In the genomic region with DNA sequence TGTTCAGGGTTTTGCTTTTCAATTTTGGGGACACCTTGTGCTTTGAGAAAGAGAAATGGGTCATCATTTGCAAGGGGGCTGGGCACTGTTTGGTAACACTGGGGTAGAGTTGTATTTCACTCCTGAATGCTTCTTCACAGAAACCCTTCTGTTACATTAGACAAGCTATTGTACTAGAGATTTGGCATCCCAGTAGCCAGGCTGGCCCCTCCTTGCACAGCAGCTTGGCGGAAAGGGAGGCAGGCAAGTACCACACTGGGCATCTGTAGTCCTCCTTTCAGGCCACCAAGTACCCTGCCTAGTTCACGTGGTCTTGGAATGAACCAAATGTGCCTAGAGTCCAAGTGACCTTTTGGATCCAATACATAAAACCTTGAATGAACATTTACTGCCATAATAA, we compare ENCODE assay signal across 21 mouse cellular contexts. TPM values are rescaled to one million over a fixed set of nuclear protein-coding genes. Genes with fewer than 3 reads are reported as not detected.
DNase-seq lines count a peak whose midpoint lies in the region; ATAC-seq lines count a peak whose summit lies in the region.
"Had no signal": no experiment of that assay in that cellular context is flagged by ENCODE, and none has a peak within 500 bp of the region (broad histone marks: within the 10 kb centered on the region; RNA-seq: fewer than 3 reads in every experiment).

No protein-coding gene starts in this region.

- ATAC-seq in cerebellum, adult (ENCODE audit: insufficient number of reproducible peaks, low FRiP score, low TSS enrichment) = peak; percentile 68
- ATAC-seq: forebrain, embryonic 14.5 days; hindbrain, embryonic 16.5 days; intestine, embryonic 16.5 days; liver, postnatal 0 days; midbrain, embryonic 13.5 days had no signal

- intact Hi-C loops in heart, postnatal 36 days (cut with DNase I) = no loop called here
- intact Hi-C loops in gastrocnemius, postnatal 14 days (cut with DNase I; ENCODE audit: low total_unique reads) = no loop called here

- DNase-seq in cerebellum, adult 11 months = no peak
- peak; percentile 45 for DNase-seq in heart, adult 11 months
- DNase-seq in heart, postnatal 36 days = no peak
- peak; percentile 23 to 38 for DNase-seq in right cerebral cortex, postnatal 36 days (ENCODE audit: low spot score in 2 of 2)
- no peak for DNase-seq in right cerebral cortex, postnatal 4 days
- DNase-seq in testis, postnatal 10 days (ENCODE audit: low spot score) = no peak
- DNase-seq in gastrocnemius, postnatal 14 days = no peak
- DNase-seq: adrenal gland, adult 8-10 months; liver, postnatal 0 days; lung, postnatal 10 days; right cerebral cortex, postnatal 25 days; thymus, postnatal 36 days had no signal

RNA-seq across cellular contexts. Expression of a gene that starts 18.1 kb away (rescaled TPM):
- total RNA-seq in heart, postnatal 36 days (2021) = under 1 TPM in 1 of 2 experiments, not detected in 1; 0.14 TPM
- under 1 TPM in 1 of 2 experiments, not detected in 1; 0.16 TPM for total RNA-seq in gastrocnemius, postnatal 14 days (2021)
- total RNA-seq: gastrocnemius, adult 8-10 months; hematopoietic stem cell, adult 5-6 weeks; liver, adult 2 months; megakaryocyte progenitor cell, adult 5-6 weeks had no signal

Comparison
In these comparisons a context has a peak if more than half of its experiments do, and no peak if none do; other contexts are left out.
1. DNase-seq: peak in heart, adult 11 months (single experiment) and right cerebral cortex, postnatal 36 days (2 of 2); none in cerebellum, adult 11 months (single experiment), heart, postnatal 36 days (0 of 2), right cerebral cortex, postnatal 4 days (single experiment), testis, postnatal 10 days (single experiment) and gastrocnemius, postnatal 14 days (single experiment).